Mouse (Mus musculus) heart, adult 11 months (tissue): Measurements from ENCODE around the gene Cox7b2.

Source experiments
- DNase-seq: peaks from one replicate; pipeline ENCODE4 v3.0.0; 2022

The Cox7b2 gene

GRCm38 (mm10) chr5:71548079-71548478, at the start of gene Cox7b2:
TSS of gene Cox7b2 (minus strand) at chr5:71548205.
- DNase-seq: peak; percentile 75

GRCm38 (mm10) chr5:71595321-71595720, 47.3 kb upstream of the Cox7b2 start:
- DNase-seq: no peak

- no peak for DNase-seq
These were observed 45.8 kb upstream of the Cox7b2 start for GRCm38 (mm10) chr5:71593745-71594255.

- DNase-seq: peak; percentile 79
These were observed 23.7 kb upstream of the Cox7b2 start for GRCm38 (mm10) chr5:71571646-71572237.

GRCm38 (mm10) chr5:71545554-71545953, 2.5 kb downstream of the Cox7b2 start:
- no peak for DNase-seq

GRCm38 (mm10) chr5:71525486-71525885, 22.5 kb downstream of the Cox7b2 start:
- DNase-seq: peak; percentile 83

- no peak for DNase-seq
These were observed 45.8 kb downstream of the Cox7b2 start for GRCm38 (mm10) chr5:71502058-71502678.

- peak; percentile 62 for DNase-seq
These were observed 52.4 kb downstream of the Cox7b2 start for GRCm38 (mm10) chr5:71495621-71496020.

GRCm38 (mm10) chr5:71456957-71457356, 91.0 kb downstream of the Cox7b2 start:
- peak; percentile 25 for DNase-seq

- no peak for DNase-seq
These were observed 107.8 kb downstream of the Cox7b2 start for GRCm38 (mm10) chr5:71440174-71440573.
